Comparison of ENCODE assay signal across 7 mouse cellular contexts in genomic region chr14:88981895-88982294, GRCm38 (mm10).
A peak's percentile ranks its signal among the peaks of the same experiment; 100 is the strongest.
DNase-seq lines count a peak whose midpoint lies in the region.

No protein-coding gene starts in this region.

- DNase-seq in kidney, adult 9 months, result peak; percentile 6
- no peak for DNase-seq in kidney, postnatal 4 days
- DNase-seq in A20 (ENCODE audit: low read depth, low spot score), result peak; percentile 74
- peak; percentile 9 for DNase-seq in ES-CJ7 (ENCODE audit: low read depth, low spot score)
- peak; percentile 20 for DNase-seq in embryo, embryonic 11.5 days (ENCODE audit: low read depth, low spot score)
- DNase-seq in urinary bladder, adult 2 months (ENCODE audit: low spot score), result no peak
- no peak for DNase-seq in spleen, postnatal 10 days (ENCODE audit: low spot score in 2 of 2)

Comparison
In these comparisons a context has a peak if more than half of its experiments do, and no peak if none do; other contexts are left out.
1. DNase-seq: peak in kidney, adult 9 months (single experiment), A20 (single experiment), ES-CJ7 (single experiment) and embryo, embryonic 11.5 days (single experiment); none in kidney, postnatal 4 days (0 of 2), urinary bladder, adult 2 months (single experiment) and spleen, postnatal 10 days (0 of 2).